22 mouse cellular contexts compared by ENCODE assay signal in the genomic region with DNA sequence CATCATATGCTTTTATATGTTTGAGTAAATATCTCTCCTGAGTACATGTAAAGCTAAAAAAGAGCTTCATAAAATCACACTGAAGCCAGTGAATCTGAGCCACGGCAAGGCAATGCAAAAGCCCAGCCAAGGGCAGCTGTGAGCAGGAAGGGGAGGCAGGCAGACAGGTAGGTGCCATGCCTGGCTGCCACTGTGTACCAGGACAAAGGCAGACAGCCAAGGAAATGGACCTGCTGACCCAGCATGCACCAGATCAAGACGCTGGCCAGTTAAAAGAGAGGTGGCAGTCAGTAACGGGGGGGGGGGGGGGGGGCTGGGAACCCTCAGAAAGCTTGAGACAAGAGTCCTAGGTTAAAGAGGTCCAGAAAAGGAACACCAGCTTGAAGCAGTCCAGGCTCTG. TPM values are rescaled to one million over a fixed set of nuclear protein-coding genes. Genes with fewer than 3 reads are reported as not detected.
DNase-seq lines count a peak whose midpoint lies in the region; ATAC-seq and TF ChIP-seq lines count a peak whose summit lies in the region.
"Had no signal": no experiment of that assay in that cellular context is flagged by ENCODE, and none has a peak within 500 bp of the region (broad histone marks: within the 10 kb centered on the region; RNA-seq: fewer than 3 reads in every experiment).

No protein-coding gene starts in this region.

- DNase-seq in cerebellum, adult 18-20 months: peak; percentile 41 to 58
- DNase-seq in cerebellum, postnatal 4 days (ENCODE audit: low spot score in 2 of 2): no peak
- peak; percentile 34 to 48 for DNase-seq in heart, postnatal 10 days
- DNase-seq in heart, postnatal 14 days: no peak
- peak; percentile 44 to 45 for DNase-seq in cerebellum, postnatal 14 days
- DNase-seq in kidney, postnatal 25 days: peak; percentile 53 to 82
- no peak for DNase-seq in lung, adult 2 months
- DNase-seq: adrenal gland, postnatal 10 days; gastrocnemius, adult 2 months; lung, postnatal 14 days; midbrain, embryonic 14.5 days; right cerebral cortex, postnatal 14 days; spleen, adult 18-20 months; thymus, postnatal 36 days had no signal

- no peak overlapping the region for H3K9ac ChIP-seq in forebrain, embryonic 16.5 days (replicated peaks; ENCODE audit: low read depth, low read length)
- H3K9ac ChIP-seq: hindbrain, embryonic 13.5 days had no signal

- no peak for TF ChIP-seq POLR2A in lung, adult 2 months (IDR thresholded peaks at IDR 0.05; ENCODE audit: borderline replicate concordance, extremely low read depth, low read depth, low read length)

- H3K36me3 ChIP-seq in forebrain, embryonic 16.5 days (ENCODE audit: control insufficient read depth, insufficient read depth): no peaks in the 10 kb centered on the region
- H3K36me3 ChIP-seq: G1E; hindbrain, embryonic 13.5 days had no signal

- no peak overlapping the region for H3K27ac ChIP-seq in forebrain, embryonic 16.5 days (ENCODE audit: low read length)
- H3K27ac ChIP-seq: gastrocnemius, adult 2 months; hindbrain, embryonic 13.5 days had no signal

- no peak for ATAC-seq in forebrain, embryonic 16.5 days
- ATAC-seq: activated CD4-positive, CD25-positive, alpha-beta regulatory T cell, adult 4 months; inflammation-experienced regulatory T-cells, adult 6 months had no signal

- peaks cover 26% of the 10 kb centered on the region for H3K27me3 ChIP-seq in forebrain, embryonic 16.5 days (replicated peaks; ENCODE audit: control insufficient read depth, insufficient read depth, low read length)

- no peak overlapping the region for H3K4me2 ChIP-seq in forebrain, embryonic 16.5 days (ENCODE audit: low read length)
- H3K4me2 ChIP-seq: hindbrain, embryonic 13.5 days had no signal

- no peaks in the 10 kb centered on the region for H3K9me3 ChIP-seq in forebrain, embryonic 16.5 days (ENCODE audit: control insufficient read depth, low read length)
- H3K9me3 ChIP-seq: hindbrain, embryonic 13.5 days had no signal

- peaks cover 24% of the 10 kb centered on the region for H3K4me1 ChIP-seq in forebrain, embryonic 16.5 days (replicated peaks; ENCODE audit: control insufficient read depth, insufficient read depth, low read length)
- peaks cover 4% of the 10 kb centered on the region for H3K4me1 ChIP-seq in lung, adult 2 months (ENCODE audit: control insufficient read depth, insufficient read depth, low read length)

- 28% methylated on average over 2 of the region's 3 CpGs for WGBS in forebrain, embryonic 16.5 days
- 32% methylated on average over 3 of the region's 3 CpGs for WGBS in lung, adult 2 months

- no peak for TF ChIP-seq CTCF in lung, adult 2 months (IDR thresholded peaks at IDR 0.05; ENCODE audit: insufficient read depth, low read length)

- intact Hi-C loops in heart, postnatal 10 days (cut with DNase I): no loop called here
- intact Hi-C loops in heart, postnatal 14 days (cut with DNase I): loop anchor here (5.0 to 10.0 kb wide), 2 partner anchors 95 to 618 kb away; no protein-coding TSS in a partner anchor

- no peak overlapping the region for H3K4me3 ChIP-seq in forebrain, embryonic 16.5 days (replicated peaks; ENCODE audit: low read length)
- no peak overlapping the region for H3K4me3 ChIP-seq in lung, adult 2 months (replicated peaks; ENCODE audit: extremely low read depth, low read depth, low read length)
- H3K4me3 ChIP-seq: gastrocnemius, adult 2 months; hindbrain, embryonic 13.5 days; megakaryocyte, embryonic 14.5 days; myocyte had no signal

RNA-seq across cellular contexts. Expression of a gene that starts 6.4 kb away (rescaled TPM):
- total RNA-seq in heart, postnatal 10 days (2021): 10 to 100 TPM; 34.3 to 68.1 TPM
- total RNA-seq in heart, postnatal 14 days (2021): 10 to 100 TPM; 39.5 to 43.6 TPM
- polyA plus RNA-seq in forebrain, embryonic 16.5 days (2015; fragmentation: Nextera tagmentation; extraction: Ambion mirVana): 8.1 and 9.4 TPM in 2 replicates
- 0.78 and 1.2 TPM in 2 replicates for polyA plus RNA-seq in lung, adult 2 months (2012; rRNA removed)
- total RNA-seq: granulocyte monocyte progenitor cell, adult 5-6 weeks had no signal
- polyA plus RNA-seq: G1E had no signal

Comparison
In these comparisons a context has a peak if more than half of its experiments do, and no peak if none do; other contexts are left out.
1. DNase-seq: peak in cerebellum, adult 18-20 months (2 of 2), heart, postnatal 10 days (2 of 2), cerebellum, postnatal 14 days (2 of 2) and kidney, postnatal 25 days (2 of 2); none in cerebellum, postnatal 4 days (0 of 2), heart, postnatal 14 days (0 of 2) and lung, adult 2 months (single experiment).